Mouse (Mus musculus) kidney, adult 2 months (tissue): ENCODE data around the gene Olfr1286. TPM values are rescaled to one million over a fixed set of nuclear protein-coding genes. Genes with fewer than 3 reads are reported as not detected.

Experiments
- DNase-seq: peaks from one replicate; pipeline ENCODE4 v3.0.0; 2021
- H3K27ac ChIP-seq: fragments of 200-500 bp; 2 replicates; pipeline ENCODE4 v1.5.1; 2012; ENCODE audit warnings: low read depth, low read length, control low read depth, inconsistent platforms; ENCODE audit not compliant: insufficient read depth
- H3K27me3 ChIP-seq: fragments of 200-500 bp; replicated peaks from 2 replicates; pipeline ENCODE4 v1.6.1; 2012; ENCODE audit warnings: mild to moderate bottlenecking, moderate library complexity, low read length, inconsistent platforms; ENCODE audit not compliant: control insufficient read depth, insufficient read depth
- H3K36me3 ChIP-seq: fragments of 200-500 bp; 2 replicates; pipeline ENCODE4 v1.6.1; 2012; ENCODE audit warnings: mild to moderate bottlenecking, moderate library complexity, low read length, inconsistent platforms; ENCODE audit not compliant: control insufficient read depth, insufficient read depth
- H3K4me1 ChIP-seq: fragments of 200-500 bp; 2 replicates; pipeline ENCODE4 v1.6.1; 2011; ENCODE audit warnings: low read length; ENCODE audit not compliant: control insufficient read depth, insufficient read depth
- H3K4me3 ChIP-seq: fragments of 200-500 bp; 2 replicates; pipeline ENCODE4 v1.5.1; 2011; ENCODE audit warnings: mild to moderate bottlenecking, low read depth, low read length, control low read depth; ENCODE audit not compliant: insufficient read depth
- CTCF ChIP-seq: fragments of 200-500 bp; conservative IDR thresholded peaks from 2 replicates; pipeline ENCODE4 v1.5.1; 2011; ENCODE audit warnings: low read depth, mild to moderate bottlenecking, control low read depth, low read length, moderate library complexity, mixed read lengths; ENCODE audit not compliant: insufficient read depth, insufficient read length
- POLR2A ChIP-seq: fragments of 200-500 bp; IDR thresholded peaks from one replicate; pipeline ENCODE4 v1.6.1; 2011; ENCODE audit warnings: low read depth, low read length, control low read depth
- WGBS: fragments of 180-500 bp; shearing (Covaris S2); methylation state at CpG from one replicate; pipeline ENCODE4 v1.1.7; 2018; 5-methylcytosine and 5-hydroxymethylcytosine counted together
- polyA plus RNA-seq: library from polyadenylated mRNA; depleted of rRNA; stranded (reverse); fragments of >200 nt; gene quantifications from 2 replicates; pipeline ENCODE4 v1.2.3, GENCODE M21; 2012; rRNA removed

Gene Olfr1286
- polyA plus RNA-seq = not detected in 2 replicates

DNA sequence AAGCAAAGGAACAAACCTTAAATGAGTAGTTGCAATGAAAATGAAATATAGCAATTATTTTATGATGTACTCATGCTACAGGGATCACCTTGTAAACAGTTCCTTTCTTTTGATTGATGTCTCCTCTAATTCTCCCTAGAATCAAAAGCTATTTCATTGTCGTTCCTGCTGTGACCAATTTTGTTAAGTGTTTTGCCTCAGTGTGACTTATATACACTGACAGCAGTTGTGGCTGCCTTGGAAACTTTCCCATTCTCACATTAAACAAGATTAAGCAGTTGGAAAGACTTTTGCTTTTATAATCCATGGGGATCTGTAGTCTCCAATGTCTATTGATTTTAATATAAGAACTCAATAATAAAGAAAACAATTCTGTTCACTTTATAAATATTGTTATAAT is at the start of gene Olfr1286:
Olfr1286 (minus strand) TSS at position 185 of the 400 bp plus-strand sequence.
- Histone ChIP-seq H3K4me3 (no peak within 1 kb of the TSS), H3K36me3 (no peaks in the 10 kb centered on the region), H3K4me1 (no peaks in the 10 kb centered on the region), H3K27ac (no peak within 1 kb of the TSS), H3K27me3 (no peaks in the 10 kb centered on the region)
- WGBS = 73% methylated on average over 1 of the region's 1 CpGs
- TF ChIP-seq POLR2A (no peak), CTCF (no peak)
- DNase-seq = no peak

DNA sequence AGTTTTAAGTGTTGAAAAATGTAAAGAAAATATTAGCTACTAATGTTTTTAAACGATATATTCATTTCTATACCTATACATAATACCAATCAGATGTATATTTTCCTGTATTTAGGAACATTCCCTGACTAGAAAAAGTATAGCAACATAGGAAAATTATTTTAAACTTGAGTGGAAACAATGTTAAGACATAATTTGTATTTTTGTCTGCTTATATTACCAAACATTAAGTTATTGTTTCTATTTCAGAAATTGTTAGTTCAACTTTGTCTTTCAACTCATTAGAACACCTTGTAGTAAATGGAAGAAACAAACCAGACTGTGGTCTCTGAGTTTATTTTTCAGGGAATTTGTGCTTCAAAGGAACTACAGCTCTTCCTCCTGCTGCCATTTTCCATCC is 25.9 kb upstream of the Olfr1286 start, which contains the start of gene Olfr1287:
Olfr1287 (plus strand) TSS at position 301 of the 400 bp plus-strand sequence.
- no peaks in the 10 kb centered on the region for H3K36me3 ChIP-seq
- H3K4me3 ChIP-seq = no peak within 1 kb of the TSS
- whole genome bisulfite sequencing = 68% methylated on average over 1 of the region's 1 CpGs
- DNase-seq = no peak
- H3K27me3 ChIP-seq = no peaks in the 10 kb centered on the region
- no peak within 1 kb of the TSS for H3K27ac ChIP-seq
- H3K4me1 ChIP-seq = no peaks in the 10 kb centered on the region
- TF ChIP-seq POLR2A (no peak), CTCF (no peak)

DNA sequence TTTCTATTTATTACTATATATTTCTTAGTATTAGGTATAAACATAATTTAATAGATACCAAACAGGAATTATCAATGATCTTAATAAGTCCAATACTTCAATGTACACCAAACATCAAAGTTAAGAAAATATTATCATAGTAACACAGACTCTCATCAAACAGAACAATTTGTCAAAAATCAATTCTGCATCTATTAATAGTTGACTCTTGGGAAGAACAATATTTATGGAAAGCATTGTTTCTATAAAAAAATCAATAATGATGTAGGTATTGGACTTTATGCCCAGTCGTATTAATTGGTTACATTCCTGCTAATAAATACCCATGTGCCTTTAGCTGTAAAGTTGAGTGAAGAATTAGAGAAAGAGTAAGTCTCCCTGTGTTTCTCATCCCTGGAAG is 47.7 kb downstream of the Olfr1286 start, which contains the start of gene Olfr1284:
Olfr1284 (plus strand) TSS at position 301 of the 400 bp plus-strand sequence.
- no peaks in the 10 kb centered on the region for H3K36me3 ChIP-seq
- no peak for TF ChIP-seq POLR2A
- no peak for TF ChIP-seq CTCF
- DNase-seq = no peak
- H3K27me3 ChIP-seq = no peaks in the 10 kb centered on the region
- 86% methylated on average over 1 of the region's 1 CpGs for WGBS
- H3K4me3 ChIP-seq = no peak within 1 kb of the TSS
- no peak within 1 kb of the TSS for H3K27ac ChIP-seq
- no peaks in the 10 kb centered on the region for H3K4me1 ChIP-seq

Other genes with a start within 250 kb of the Olfr1286 start
- not detected in 2 replicates for gene 4930430A15Rik, start 193.5 kb downstream of the Olfr1286 start, polyA plus RNA-seq
- not detected in 2 replicates for gene Olfr1275, start 187.8 kb downstream of the Olfr1286 start, polyA plus RNA-seq
- not detected in 2 replicates for gene Olfr1276, start 168.6 kb downstream of the Olfr1286 start, polyA plus RNA-seq
- gene Olfr1277, start 149.0 kb downstream of the Olfr1286 start, polyA plus RNA-seq = not detected in 2 replicates
- gene Olfr1278, start 133.0 kb downstream of the Olfr1286 start, polyA plus RNA-seq = not detected in 2 replicates
- gene Olfr1279, start 122.5 kb downstream of the Olfr1286 start, polyA plus RNA-seq = not detected in 2 replicates
- gene Olfr1280, start 109.1 kb downstream of the Olfr1286 start, polyA plus RNA-seq = not detected in 2 replicates
- gene Olfr1281, start 96.6 kb downstream of the Olfr1286 start, polyA plus RNA-seq = not detected in 2 replicates
- gene Olfr1282, start 87.0 kb downstream of the Olfr1286 start, polyA plus RNA-seq = not detected in 2 replicates
- not detected in 2 replicates for gene Olfr1283, start 56.3 kb downstream of the Olfr1286 start, polyA plus RNA-seq
- gene Olfr1284, start 47.6 kb downstream of the Olfr1286 start, polyA plus RNA-seq = not detected in 2 replicates
- gene Olfr1287, start 26.0 kb upstream of the Olfr1286 start, polyA plus RNA-seq = not detected in 2 replicates
- not detected in 2 replicates for gene Olfr1288, start 51.0 kb upstream of the Olfr1286 start, polyA plus RNA-seq
- not detected in 2 replicates for gene Olfr1289, start 57.7 kb upstream of the Olfr1286 start, polyA plus RNA-seq
- gene Olfr1290, start 70.7 kb upstream of the Olfr1286 start, polyA plus RNA-seq = not detected in 2 replicates
- not detected in 2 replicates for gene Olfr1291-ps1, start 74.1 kb upstream of the Olfr1286 start, polyA plus RNA-seq
- not detected in 2 replicates for gene Olfr1293-ps, start 102.1 kb upstream of the Olfr1286 start, polyA plus RNA-seq
- not detected in 2 replicates for gene Olfr1294, start 117.2 kb upstream of the Olfr1286 start, polyA plus RNA-seq
- gene Olfr1295, start 146.6 kb upstream of the Olfr1286 start, polyA plus RNA-seq = not detected in 2 replicates
- not detected in 2 replicates for gene Olfr1297, start 203.4 kb upstream of the Olfr1286 start, polyA plus RNA-seq
- gene Olfr1298, start 226.1 kb upstream of the Olfr1286 start, polyA plus RNA-seq = not detected in 2 replicates
- not detected in 2 replicates for gene Olfr1299, start 238.3 kb upstream of the Olfr1286 start, polyA plus RNA-seq